Mouse (Mus musculus): ENCODE measurements around the gene Smoc1.

The Smoc1 gene

GRCm38 (mm10) chr12:81166615-81167014, 140.0 kb downstream of the Smoc1 start:
- no peak for DNase-seq (ENCODE audit: extremely low spot score, low spot score)

GRCm38 (mm10) chr12:81167142-81167541, 140.5 kb downstream of the Smoc1 start:
- DNase-seq (ENCODE audit: extremely low spot score, low spot score), result no peak

- DNase-seq (ENCODE audit: extremely low spot score, low spot score), result no peak
Observed at GRCm38 (mm10) chr12:81168031-81168430, 141.4 kb downstream of the Smoc1 start.

GRCm38 (mm10) chr12:81168494-81168893, 141.9 kb downstream of the Smoc1 start:
- DNase-seq (ENCODE audit: extremely low spot score, low spot score), result no peak

GRCm38 (mm10) chr12:81170076-81170475, 143.5 kb downstream of the Smoc1 start:
- no peak for DNase-seq (ENCODE audit: extremely low spot score, low spot score)

GRCm38 (mm10) chr12:81173011-81173410, 146.4 kb downstream of the Smoc1 start:
- no peak for DNase-seq (ENCODE audit: extremely low spot score, low spot score)

- no peak for DNase-seq (ENCODE audit: extremely low spot score, low spot score)
Observed at GRCm38 (mm10) chr12:81173893-81174292, 147.3 kb downstream of the Smoc1 start.

GRCm38 (mm10) chr12:81175252-81175651, 148.6 kb downstream of the Smoc1 start:
- no peak for DNase-seq (ENCODE audit: extremely low spot score, low spot score)

- peak; percentile 74 for DNase-seq (ENCODE audit: extremely low spot score, low spot score)
Observed at GRCm38 (mm10) chr12:81182073-81182472, 155.5 kb downstream of the Smoc1 start.

GRCm38 (mm10) chr12:81184967-81185366, 158.4 kb downstream of the Smoc1 start:
- DNase-seq (ENCODE audit: extremely low spot score, low spot score), result no peak

- DNase-seq (ENCODE audit: extremely low spot score, low spot score), result no peak
Observed at GRCm38 (mm10) chr12:81186081-81186480, 159.5 kb downstream of the Smoc1 start.

GRCm38 (mm10) chr12:81186668-81187067, 160.1 kb downstream of the Smoc1 start:
- no peak for DNase-seq (ENCODE audit: extremely low spot score, low spot score)

GRCm38 (mm10) chr12:81188423-81188822, 161.8 kb downstream of the Smoc1 start:
- no peak for DNase-seq (ENCODE audit: extremely low spot score, low spot score)

- no peak for DNase-seq (ENCODE audit: extremely low spot score, low spot score)
Observed at GRCm38 (mm10) chr12:81188996-81189395, 162.4 kb downstream of the Smoc1 start.

- no peak for DNase-seq (ENCODE audit: extremely low spot score, low spot score)
Observed at GRCm38 (mm10) chr12:81189636-81190035, 163.0 kb downstream of the Smoc1 start.

- no peak for DNase-seq (ENCODE audit: extremely low spot score, low spot score)
Observed at GRCm38 (mm10) chr12:81193968-81194367, 167.4 kb downstream of the Smoc1 start.

- no peak for DNase-seq (ENCODE audit: extremely low spot score, low spot score)
Observed at GRCm38 (mm10) chr12:81197468-81198075, 171.0 kb downstream of the Smoc1 start.

GRCm38 (mm10) chr12:81199280-81199955, 172.8 kb downstream of the Smoc1 start:
- DNase-seq (ENCODE audit: extremely low spot score, low spot score), result peak; percentile 77

- DNase-seq (ENCODE audit: extremely low spot score, low spot score), result no peak
Observed at GRCm38 (mm10) chr12:81203226-81203625, 176.6 kb downstream of the Smoc1 start.

- peak; percentile 62 for DNase-seq (ENCODE audit: extremely low spot score, low spot score)
Observed at GRCm38 (mm10) chr12:81205619-81206560, 179.3 kb downstream of the Smoc1 start.

- DNase-seq (ENCODE audit: extremely low spot score, low spot score), result no peak
Observed at GRCm38 (mm10) chr12:81208559-81208958, 182.0 kb downstream of the Smoc1 start.

- DNase-seq (ENCODE audit: extremely low spot score, low spot score), result no peak
Observed at GRCm38 (mm10) chr12:81219339-81219738, 192.7 kb downstream of the Smoc1 start.
